Mouse (Mus musculus): ENCODE data around the gene Smim11.

Gene Smim11

GRCm38 (mm10) chr16:92300649-92301411 is at the start of gene Smim11:
TSS of gene Smim11 (plus strand) at chr16:92301286.
- DNase-seq: peak; percentile 96

DNA sequence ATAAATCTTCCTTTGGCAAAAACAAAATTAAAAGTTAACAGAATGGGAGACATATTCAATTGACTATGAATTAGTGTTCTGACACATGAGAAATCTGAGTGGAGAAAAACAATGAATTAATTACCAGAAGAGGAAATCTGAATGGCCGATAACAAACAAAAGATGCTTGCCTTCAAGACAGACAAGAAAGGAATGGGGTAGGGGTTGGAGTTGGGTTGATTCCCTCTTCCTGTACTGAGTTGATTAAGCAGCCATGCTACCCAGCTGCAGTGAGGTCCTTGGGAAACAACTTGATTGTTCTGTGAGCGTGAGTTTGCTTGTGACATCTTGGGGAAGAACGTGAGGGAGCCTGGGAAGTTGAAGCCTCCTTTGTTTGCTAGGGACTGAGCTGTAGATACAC is 46.8 kb upstream of the Smim11 start:
- no peak for DNase-seq

DNA sequence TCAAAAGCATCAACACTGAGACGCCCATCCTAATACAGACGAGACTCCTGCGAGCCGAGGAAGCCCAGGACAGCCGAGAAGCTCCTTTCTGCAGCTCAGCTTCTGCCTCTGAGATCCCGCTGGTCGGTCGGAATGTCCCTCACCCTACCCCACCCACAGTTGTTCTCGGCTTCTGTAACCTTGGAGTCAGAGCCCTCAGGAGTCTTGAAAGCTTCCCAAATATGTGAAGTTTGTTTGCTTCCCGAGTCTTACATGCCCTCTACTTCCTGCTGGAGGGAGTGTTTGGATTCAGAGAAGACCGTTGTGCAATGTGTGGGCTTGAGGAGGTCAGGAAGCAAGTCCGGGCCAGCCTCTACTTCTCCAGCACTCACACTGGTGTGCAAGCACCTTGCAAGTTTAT is 33.2 kb upstream of the Smim11 start:
- no peak for DNase-seq

- DNase-seq: no peak
Observed at GRCm38 (mm10) chr16:92274516-92274915, 26.6 kb upstream of the Smim11 start.

DNA sequence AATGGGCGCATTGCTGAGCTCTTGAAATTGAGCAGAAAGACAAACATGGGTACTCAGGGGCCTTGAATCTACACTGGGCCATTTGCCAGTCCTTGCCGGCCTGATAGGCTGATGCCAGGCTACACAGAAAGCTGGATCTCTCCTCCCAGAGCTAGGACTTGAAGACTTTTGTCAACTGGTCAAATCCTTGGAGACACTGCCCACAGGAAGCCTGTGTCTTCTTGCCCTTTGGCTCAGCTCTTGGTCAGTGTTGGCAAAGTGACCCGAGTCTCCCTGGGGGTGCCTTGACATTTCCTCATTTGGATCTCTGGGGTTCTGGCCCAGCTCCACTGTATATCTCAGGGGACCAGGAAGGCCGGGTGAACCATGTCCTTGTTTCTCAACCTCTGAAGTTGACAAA is 25.6 kb upstream of the Smim11 start:
- no peak for DNase-seq

- no peak for DNase-seq
Observed at GRCm38 (mm10) chr16:92282671-92283070, 18.4 kb upstream of the Smim11 start.

GRCm38 (mm10) chr16:92285068-92285467 is 16.0 kb upstream of the Smim11 start:
- DNase-seq: no peak

DNA sequence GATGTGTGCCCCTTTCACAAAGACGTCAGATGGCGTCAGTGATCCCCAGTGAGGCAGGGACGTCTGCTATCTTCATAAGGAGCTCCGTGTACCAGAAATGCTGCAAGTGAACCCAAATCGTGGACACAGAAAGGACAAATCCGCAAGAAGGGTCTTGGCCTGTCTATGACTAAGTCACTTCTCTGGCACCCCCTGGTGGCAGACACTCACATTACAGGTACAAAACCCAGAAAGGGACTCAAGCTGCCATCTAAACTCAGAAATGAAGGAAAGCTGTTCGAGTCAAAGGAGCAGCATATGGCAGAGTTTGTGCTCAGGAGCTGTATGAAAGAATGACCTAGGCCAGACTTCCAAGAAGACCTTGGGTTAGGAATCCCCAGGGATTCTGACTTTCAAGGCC is 14.5 kb upstream of the Smim11 start:
- peak; percentile 95 for DNase-seq

GRCm38 (mm10) chr16:92288778-92289177 is 12.3 kb upstream of the Smim11 start:
- DNase-seq: peak; percentile 72

- no peak for DNase-seq
Observed at GRCm38 (mm10) chr16:92290045-92290444, 11.0 kb upstream of the Smim11 start.

GRCm38 (mm10) chr16:92292101-92292500 is 9.0 kb upstream of the Smim11 start, which contains the start of gene Kcne2:
TSS of gene Kcne2 (plus strand) at chr16:92292389.
- DNase-seq: no peak

- no peak for DNase-seq
Observed at GRCm38 (mm10) chr16:92294267-92294970, 6.7 kb upstream of the Smim11 start.

DNA sequence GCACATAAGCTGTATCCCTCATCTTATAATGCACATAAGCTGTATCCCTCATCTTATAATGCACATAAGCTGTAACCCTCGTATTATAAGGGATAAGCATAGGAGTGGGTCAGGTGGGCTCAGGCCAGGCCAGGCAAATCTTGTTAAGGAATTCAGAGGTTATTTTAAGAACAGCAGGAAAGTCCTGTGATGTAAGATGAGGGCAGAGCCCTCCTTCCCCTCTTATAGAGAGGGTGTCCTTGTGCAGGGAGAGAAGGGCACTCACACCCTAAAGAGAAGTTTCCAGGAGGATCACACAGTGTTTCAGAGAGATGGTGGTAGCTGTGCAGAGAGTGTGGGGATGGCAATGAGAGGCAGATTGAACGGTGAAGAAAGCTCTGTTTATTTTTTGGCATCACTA is 5.8 kb upstream of the Smim11 start:
- DNase-seq: no peak

GRCm38 (mm10) chr16:92301412-92301806 is 323 bp downstream of the Smim11 start:
- DNase-seq: peak; percentile 50

DNA sequence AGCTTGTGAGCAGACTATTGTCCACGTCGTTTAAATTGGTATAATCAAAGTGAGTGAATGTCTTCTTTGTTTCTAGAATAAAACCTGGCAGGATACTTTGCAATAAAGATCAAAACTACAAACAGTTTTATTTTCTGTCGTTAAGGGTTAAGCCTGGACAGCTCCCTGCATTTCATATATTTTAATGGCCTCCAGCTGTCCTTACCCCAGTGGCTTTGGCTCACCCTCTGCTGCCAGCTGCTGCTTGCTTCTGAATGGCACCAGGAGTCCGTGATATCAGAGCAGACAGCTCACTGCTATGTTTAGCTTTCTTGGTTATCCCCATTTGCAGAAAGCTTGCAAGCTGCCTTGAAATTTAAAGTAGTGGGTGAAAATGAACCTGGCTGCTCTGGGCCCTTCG is 903 bp downstream of the Smim11 start:
- DNase-seq: no peak

- DNase-seq: no peak
Observed at GRCm38 (mm10) chr16:92302506-92302905, 1.4 kb downstream of the Smim11 start.

DNA sequence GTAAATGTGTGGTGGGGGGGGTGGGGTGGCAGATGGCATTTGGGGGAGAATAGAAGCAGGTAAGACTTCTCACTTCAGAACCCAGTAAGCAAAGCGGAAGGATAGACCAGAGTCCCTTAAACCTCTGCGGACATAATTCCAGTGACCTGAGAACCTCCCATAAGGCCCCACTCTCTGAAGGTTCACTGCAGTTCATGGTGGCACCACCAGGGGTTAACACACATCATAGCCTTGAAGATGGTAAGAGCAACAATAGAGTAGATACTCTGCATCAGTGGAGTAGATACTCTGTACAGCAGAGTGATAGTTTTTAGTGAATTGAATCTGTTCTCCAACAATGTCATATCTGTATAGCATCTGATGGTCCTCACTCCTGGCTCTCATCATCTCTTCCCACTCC is 4.4 kb downstream of the Smim11 start:
- no peak for DNase-seq

DNA sequence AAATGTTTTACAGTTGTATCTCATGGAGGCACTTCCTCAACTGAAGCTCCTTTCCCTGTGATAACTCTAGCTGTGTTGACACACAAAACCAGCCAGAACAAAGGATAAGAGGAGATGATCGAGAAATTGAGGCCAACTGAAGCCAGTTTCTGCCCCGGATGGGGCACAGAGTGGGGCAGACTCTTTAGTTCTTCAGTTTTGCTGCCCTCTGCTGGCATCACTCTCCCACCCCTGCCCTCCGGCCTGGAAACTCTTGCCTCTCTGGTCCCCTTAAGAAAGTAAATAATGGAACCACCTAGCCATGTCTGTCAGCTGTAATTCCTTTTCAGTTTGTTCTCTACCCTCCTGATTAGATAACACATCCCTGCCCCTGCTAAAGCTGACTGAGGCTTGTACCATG is 6.9 kb downstream of the Smim11 start:
- no peak for DNase-seq

DNA sequence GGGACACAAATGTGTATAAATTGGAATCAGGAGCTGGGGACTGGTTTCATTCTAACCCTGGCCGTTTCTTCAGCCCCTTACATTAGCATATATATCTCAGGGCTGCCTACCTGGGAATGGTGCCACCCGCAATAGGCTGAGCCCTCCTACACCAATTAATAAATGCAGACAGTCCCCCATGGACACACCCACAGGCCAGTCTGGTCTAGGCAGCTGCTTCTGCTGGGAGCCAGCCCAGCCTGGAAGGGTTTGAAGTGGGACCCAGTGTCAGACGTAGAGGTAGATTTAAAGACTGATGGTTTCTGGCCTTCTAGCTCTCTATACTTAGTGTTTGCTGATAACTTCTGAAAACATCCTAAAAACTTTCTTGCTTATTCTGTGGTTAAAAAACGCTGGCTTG is 8.0 kb downstream of the Smim11 start:
- no peak for DNase-seq

- peak; percentile 59 for DNase-seq
Observed at GRCm38 (mm10) chr16:92313953-92314741, 13.1 kb downstream of the Smim11 start.

DNA sequence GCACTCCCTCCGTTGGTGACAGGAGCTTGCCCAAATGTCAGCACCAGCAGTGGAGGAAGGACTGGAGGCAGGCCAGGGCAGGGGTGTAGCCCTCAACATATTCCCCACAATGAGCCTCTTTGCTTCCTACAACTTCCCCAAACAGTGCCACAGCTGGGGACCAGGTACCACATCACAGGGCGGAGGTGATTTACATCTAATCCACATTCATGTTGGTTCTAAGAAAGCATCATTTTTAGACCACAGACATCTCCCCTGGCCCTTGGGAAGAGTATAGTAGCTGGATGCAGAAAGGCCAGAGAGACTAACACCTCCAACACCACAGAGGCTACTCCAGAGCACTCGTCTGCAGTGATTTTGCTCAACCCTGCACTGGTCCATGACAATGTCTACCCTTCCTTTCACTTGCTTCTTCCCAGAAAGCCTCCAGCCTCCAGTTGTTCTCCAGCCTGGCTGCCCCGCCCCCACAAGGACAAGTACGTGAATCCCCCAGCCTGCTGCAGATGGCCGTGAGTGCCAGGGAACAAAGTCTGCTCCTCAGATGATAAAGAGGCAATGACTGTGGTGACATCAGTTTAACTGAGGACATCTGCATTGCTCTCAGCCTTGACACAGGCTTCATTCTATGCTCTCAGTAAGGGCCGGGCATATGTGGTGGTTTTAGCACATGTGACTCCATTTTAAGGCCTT is 15.1 kb downstream of the Smim11 start:
- no peak for DNase-seq

DNA sequence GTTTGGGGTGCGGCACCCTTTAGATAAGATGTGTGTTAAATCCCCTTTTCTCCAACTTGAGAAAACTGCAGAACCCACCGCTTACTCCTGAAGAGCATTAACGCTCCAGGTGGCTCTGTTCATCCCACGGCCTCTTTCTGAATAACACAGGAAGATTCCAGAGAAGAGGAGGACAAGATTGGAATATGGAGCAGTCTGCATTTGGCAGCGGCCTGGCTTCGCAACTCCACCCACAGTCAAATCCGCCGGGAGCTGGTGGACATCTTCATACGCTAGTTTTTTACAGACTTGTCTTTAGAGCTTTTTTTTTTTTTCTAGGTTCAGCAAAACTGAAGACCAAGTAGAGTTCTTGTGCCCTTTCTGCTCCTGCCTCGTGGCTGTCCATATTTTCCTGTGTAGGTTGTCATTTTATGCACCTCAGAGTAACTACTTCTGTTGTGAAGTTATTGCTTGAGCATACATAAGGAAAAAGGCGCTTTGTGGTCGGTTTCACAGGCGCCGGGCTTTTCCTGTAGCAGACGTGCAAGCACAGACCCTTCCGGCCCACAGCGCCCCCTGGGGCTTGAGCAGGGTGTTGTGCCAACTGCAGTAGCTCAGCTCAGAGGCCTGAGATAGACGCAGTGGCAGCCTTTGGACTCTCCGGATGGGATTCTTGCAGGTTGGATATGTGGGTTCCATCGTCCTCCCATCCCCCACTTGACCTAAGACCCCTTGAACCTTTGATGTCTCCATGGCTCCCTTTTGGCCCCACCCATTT is 18.4 kb downstream of the Smim11 start:
- peak; percentile 60 for DNase-seq
